Mouse (Mus musculus): ENCODE results near the gene Epn3. TPM values are rescaled to one million over a fixed set of nuclear protein-coding genes. Genes with fewer than 3 reads are reported as not detected.
A peak's percentile ranks its signal among the peaks of the same experiment; 100 is the strongest.

Gene Epn3
- polyA plus RNA-seq, 1 experiment from 2014 or later = 1.3 TPM

- H3K36me3 ChIP-seq (ENCODE audit: control insufficient read depth, insufficient read depth, low read length) = no peaks in the 10 kb centered on the region
- H3K4me2 ChIP-seq (replicated peaks; ENCODE audit: low read depth, low read length) = no peak overlapping the region
- H3K4me3 ChIP-seq (ENCODE audit: low read depth, low read length) = no peak overlapping the region
- peaks cover 3% of the 10 kb centered on the region for H3K4me1 ChIP-seq (replicated peaks; ENCODE audit: control insufficient read depth, insufficient read depth, low read length)
- WGBS = 70% methylated on average over 6 of the region's 6 CpGs
- no peak for DNase-seq (ENCODE audit: low spot score)
- H3K9ac ChIP-seq (ENCODE audit: low read depth, low read length) = no peak overlapping the region
- no peak overlapping the region for H3K27ac ChIP-seq (ENCODE audit: low read depth, low read length)
- peaks cover 26% of the 10 kb centered on the region for H3K27me3 ChIP-seq (ENCODE audit: control insufficient read depth, insufficient read depth, low read length)
- ATAC-seq (ENCODE audit: low FRiP score) = no peak
- no peaks in the 10 kb centered on the region for H3K9me3 ChIP-seq (ENCODE audit: control insufficient read depth, low read length)
Measured at GRCm38 (mm10) chr11:94477651-94478050, 22.1 kb downstream of the Epn3 start.

- no peaks in the 10 kb centered on the region for H3K9me3 ChIP-seq (ENCODE audit: control insufficient read depth, low read length)
- H3K27ac ChIP-seq (ENCODE audit: low read depth, low read length) = no peak overlapping the region
- no peak overlapping the region for H3K9ac ChIP-seq (ENCODE audit: low read depth, low read length)
- no peak overlapping the region for H3K4me3 ChIP-seq (ENCODE audit: low read depth, low read length)
- DNase-seq (ENCODE audit: low spot score) = peak; percentile 13
- peaks cover 26% of the 10 kb centered on the region for H3K27me3 ChIP-seq (ENCODE audit: control insufficient read depth, insufficient read depth, low read length)
- H3K4me2 ChIP-seq (replicated peaks; ENCODE audit: low read depth, low read length) = no peak overlapping the region
- H3K36me3 ChIP-seq (ENCODE audit: control insufficient read depth, insufficient read depth, low read length) = no peaks in the 10 kb centered on the region
- WGBS = 11% methylated on average over 11 of the region's 11 CpGs
- ATAC-seq (ENCODE audit: low FRiP score) = no peak
- H3K4me1 ChIP-seq (replicated peaks; ENCODE audit: control insufficient read depth, insufficient read depth, low read length) = peaks cover 9% of the 10 kb centered on the region
Measured at GRCm38 (mm10) chr11:94475722-94476121, 24.1 kb downstream of the Epn3 start.

GRCm38 (mm10) chr11:94474544-94474910 is 25.2 kb downstream of the Epn3 start:
- ATAC-seq (ENCODE audit: low FRiP score) = no peak
- Histone ChIP-seq H3K4me3 (ENCODE audit: low read depth, low read length) (peak overlapping the region; percentile 83), H3K27ac (ENCODE audit: low read depth, low read length) (no peak overlapping the region), H3K9me3 (ENCODE audit: control insufficient read depth, low read length) (no peaks in the 10 kb centered on the region), H3K4me2 (replicated peaks; ENCODE audit: low read depth, low read length) (peak overlapping the region; percentile 100), H3K36me3 (ENCODE audit: control insufficient read depth, insufficient read depth, low read length) (no peaks in the 10 kb centered on the region), H3K4me1 (replicated peaks; ENCODE audit: control insufficient read depth, insufficient read depth, low read length) (peaks cover 14% of the 10 kb centered on the region), H3K9ac (ENCODE audit: low read depth, low read length) (no peak overlapping the region), H3K27me3 (ENCODE audit: control insufficient read depth, insufficient read depth, low read length) (peaks cover 26% of the 10 kb centered on the region)
- DNase-seq (ENCODE audit: low spot score) = no peak
- 2% methylated on average over 11 of the region's 11 CpGs for WGBS

- Histone ChIP-seq H3K4me2 (replicated peaks; ENCODE audit: low read depth, low read length) (peak within 1 kb of the TSS; percentile 100), H3K36me3 (ENCODE audit: control insufficient read depth, insufficient read depth, low read length) (no peaks in the 10 kb centered on the region), H3K4me3 (ENCODE audit: low read depth, low read length) (peak within 1 kb of the TSS; percentile 83), H3K9ac (ENCODE audit: low read depth, low read length) (peak within 1 kb of the TSS; percentile 89), H3K27me3 (ENCODE audit: control insufficient read depth, insufficient read depth, low read length) (peaks cover 26% of the 10 kb centered on the region), H3K4me1 (replicated peaks; ENCODE audit: control insufficient read depth, insufficient read depth, low read length) (peaks cover 18% of the 10 kb centered on the region), H3K9me3 (ENCODE audit: control insufficient read depth, low read length) (no peaks in the 10 kb centered on the region), H3K27ac (ENCODE audit: low read depth, low read length) (peak within 1 kb of the TSS; percentile 78)
- under 1% methylated on average over 40 of the region's 71 CpGs for WGBS
- ATAC-seq (ENCODE audit: low FRiP score) (peak; percentile 85), DNase-seq (ENCODE audit: low spot score) (peak; percentile 88)
Measured at GRCm38 (mm10) chr11:94473707-94474543, 25.8 kb downstream of the Epn3 start, which contains the start of gene Cacna1g. Cacna1g (minus strand) TSS chr11:94474198.

GRCm38 (mm10) chr11:94472916-94473706 is 26.7 kb downstream of the Epn3 start:
- peak overlapping the region; percentile 89 for H3K9ac ChIP-seq (ENCODE audit: low read depth, low read length)
- no peaks in the 10 kb centered on the region for H3K36me3 ChIP-seq (ENCODE audit: control insufficient read depth, insufficient read depth, low read length)
- H3K9me3 ChIP-seq (ENCODE audit: control insufficient read depth, low read length) = no peaks in the 10 kb centered on the region
- peak overlapping the region; percentile 78 for H3K27ac ChIP-seq (ENCODE audit: low read depth, low read length)
- peak overlapping the region; percentile 83 for H3K4me3 ChIP-seq (ENCODE audit: low read depth, low read length)
- peaks cover 21% of the 10 kb centered on the region for H3K4me1 ChIP-seq (replicated peaks; ENCODE audit: control insufficient read depth, insufficient read depth, low read length)
- 2% methylated on average over 44 of the region's 52 CpGs for WGBS
- H3K4me2 ChIP-seq (replicated peaks; ENCODE audit: low read depth, low read length) = peak overlapping the region; percentile 100
- peak; percentile 61 for DNase-seq (ENCODE audit: low spot score)
- H3K27me3 ChIP-seq (ENCODE audit: control insufficient read depth, insufficient read depth, low read length) = peaks cover 26% of the 10 kb centered on the region
- peak; percentile 3; the same call in 1 of the 2 replicates for ATAC-seq (ENCODE audit: low FRiP score)

- Histone ChIP-seq H3K9me3 (ENCODE audit: control insufficient read depth, low read length) (no peaks in the 10 kb centered on the region), H3K4me2 (replicated peaks; ENCODE audit: low read depth, low read length) (peak overlapping the region; percentile 100), H3K9ac (ENCODE audit: low read depth, low read length) (peak overlapping the region; percentile 89), H3K36me3 (ENCODE audit: control insufficient read depth, insufficient read depth, low read length) (no peaks in the 10 kb centered on the region), H3K27me3 (ENCODE audit: control insufficient read depth, insufficient read depth, low read length) (peaks cover 24% of the 10 kb centered on the region), H3K4me1 (replicated peaks; ENCODE audit: control insufficient read depth, insufficient read depth, low read length) (peaks cover 22% of the 10 kb centered on the region), H3K27ac (ENCODE audit: low read depth, low read length) (peak overlapping the region; percentile 78), H3K4me3 (ENCODE audit: low read depth, low read length) (peak overlapping the region; percentile 83)
- peak; percentile 56 for DNase-seq (ENCODE audit: low spot score)
- WGBS = under 1% methylated on average over 15 of the region's 15 CpGs
- no peak for ATAC-seq (ENCODE audit: low FRiP score)
Measured at GRCm38 (mm10) chr11:94472585-94472915, 27.2 kb downstream of the Epn3 start.

- Histone ChIP-seq H3K36me3 (ENCODE audit: control insufficient read depth, insufficient read depth, low read length) (no peaks in the 10 kb centered on the region), H3K4me2 (replicated peaks; ENCODE audit: low read depth, low read length) (peak overlapping the region; percentile 100), H3K27ac (ENCODE audit: low read depth, low read length) (peak overlapping the region; percentile 78; the same call in 1 of the 2 replicates), H3K27me3 (ENCODE audit: control insufficient read depth, insufficient read depth, low read length) (peaks cover 24% of the 10 kb centered on the region), H3K9ac (ENCODE audit: low read depth, low read length) (peak overlapping the region; percentile 89), H3K9me3 (ENCODE audit: control insufficient read depth, low read length) (no peaks in the 10 kb centered on the region), H3K4me1 (replicated peaks; ENCODE audit: control insufficient read depth, insufficient read depth, low read length) (peaks cover 22% of the 10 kb centered on the region), H3K4me3 (ENCODE audit: low read depth, low read length) (peak overlapping the region; percentile 83)
- ATAC-seq (ENCODE audit: low FRiP score) (no peak), DNase-seq (ENCODE audit: low spot score) (peak; percentile 43)
- 3% methylated on average over 16 of the region's 17 CpGs for WGBS
Measured at GRCm38 (mm10) chr11:94471740-94472584, 27.8 kb downstream of the Epn3 start.

GRCm38 (mm10) chr11:94470391-94470790 is 29.4 kb downstream of the Epn3 start:
- no peak for ATAC-seq (ENCODE audit: low FRiP score)
- no peak overlapping the region for H3K27ac ChIP-seq (ENCODE audit: low read depth, low read length)
- H3K4me3 ChIP-seq (ENCODE audit: low read depth, low read length) = no peak overlapping the region
- no peaks in the 10 kb centered on the region for H3K9me3 ChIP-seq (ENCODE audit: control insufficient read depth, low read length)
- peak; percentile 33 for DNase-seq (ENCODE audit: low spot score)
- H3K4me2 ChIP-seq (replicated peaks; ENCODE audit: low read depth, low read length) = peak overlapping the region; percentile 14; the same call in 1 of the 2 replicates
- H3K27me3 ChIP-seq (ENCODE audit: control insufficient read depth, insufficient read depth, low read length) = peaks cover 13% of the 10 kb centered on the region
- peaks cover 23% of the 10 kb centered on the region for H3K4me1 ChIP-seq (replicated peaks; ENCODE audit: control insufficient read depth, insufficient read depth, low read length)
- no peaks in the 10 kb centered on the region for H3K36me3 ChIP-seq (ENCODE audit: control insufficient read depth, insufficient read depth, low read length)
- WGBS = 18% methylated on average over 6 of the region's 7 CpGs
- no peak overlapping the region for H3K9ac ChIP-seq (ENCODE audit: low read depth, low read length)
